Mouse (Mus musculus): ENCODE measurements at regions not wholly inside any gene's neighbourhood (a gene's known extent, or its start where the extent isn't known, plus 50 kb on each side); places are given as distances from the start of the nearest gene placed in this dataset.

GRCm38 (mm10) chr11:63793732-63794503, 128.2 kb downstream of the Hs3st3b1 start:
- no peak for DNase-seq
- intact Hi-C loops (cut with DNase I), result no loop called here

- no peak for DNase-seq
- intact Hi-C loops (cut with DNase I), result no loop called here
Measured at GRCm38 (mm10) chr11:63812146-63812545, 109.9 kb downstream of the Hs3st3b1 start.

GRCm38 (mm10) chr11:63822847-63823246, 99.2 kb downstream of the Hs3st3b1 start:
- intact Hi-C loops (cut with DNase I), result no loop called here
- DNase-seq, result no peak

- intact Hi-C loops (cut with DNase I), result no loop called here
- no peak for DNase-seq
Measured at GRCm38 (mm10) chr11:63827271-63827762, 94.8 kb downstream of the Hs3st3b1 start.

GRCm38 (mm10) chr11:63833480-63833879, 88.6 kb downstream of the Hs3st3b1 start:
- intact Hi-C loops (cut with DNase I), result no loop called here
- no peak for DNase-seq

- intact Hi-C loops (cut with DNase I), result no loop called here
- no peak for DNase-seq
Measured at GRCm38 (mm10) chr11:63834140-63834539, 88.0 kb downstream of the Hs3st3b1 start.

- intact Hi-C loops (cut with DNase I), result no loop called here
- DNase-seq, result no peak
Measured at GRCm38 (mm10) chr11:63834631-63835030, 87.5 kb downstream of the Hs3st3b1 start.
